Mouse (Mus musculus): ENCODE measurements around the gene Sdhc.

Gene Sdhc

GRCm38 (mm10) chr1:171149974-171150760 lies at the start of gene Sdhc, which contains the start of gene Mpz:
Gene Sdhc (minus strand): TSS chr1:171150603.
Gene Mpz (plus strand): TSS chr1:171150711.
- DNase-seq (ENCODE audit: low spot score) = peak; percentile 97

- no peak for DNase-seq (ENCODE audit: low spot score)
Observed at GRCm38 (mm10) chr1:171199532-171199931, 49.1 kb upstream of the Sdhc start.

GRCm38 (mm10) chr1:171195887-171196397 lies 45.5 kb upstream of the Sdhc start, which contains the start of gene Pcp4l1:
Gene Pcp4l1 (minus strand): TSS chr1:171196268.
- DNase-seq (ENCODE audit: low spot score) = peak; percentile 80

GRCm38 (mm10) chr1:171195046-171195822 lies 44.8 kb upstream of the Sdhc start:
- peak; percentile 33 for DNase-seq (ENCODE audit: low spot score)

- DNase-seq (ENCODE audit: low spot score) = peak; percentile 23
Observed at GRCm38 (mm10) chr1:171193911-171194830, 43.8 kb upstream of the Sdhc start.

GRCm38 (mm10) chr1:171193093-171193840 lies 42.9 kb upstream of the Sdhc start:
- peak; percentile 55 for DNase-seq (ENCODE audit: low spot score)

GRCm38 (mm10) chr1:171192283-171192682 lies 41.9 kb upstream of the Sdhc start:
- DNase-seq (ENCODE audit: low spot score) = no peak

GRCm38 (mm10) chr1:171190832-171191231 lies 40.4 kb upstream of the Sdhc start:
- DNase-seq (ENCODE audit: low spot score) = no peak

- no peak for DNase-seq (ENCODE audit: low spot score)
Observed at GRCm38 (mm10) chr1:171189476-171190114, 39.2 kb upstream of the Sdhc start.

- peak; percentile 39 for DNase-seq (ENCODE audit: low spot score)
Observed at GRCm38 (mm10) chr1:171189046-171189445, 38.6 kb upstream of the Sdhc start.

GRCm38 (mm10) chr1:171187851-171188700 lies 37.7 kb upstream of the Sdhc start:
- DNase-seq (ENCODE audit: low spot score) = peak; percentile 63

GRCm38 (mm10) chr1:171185655-171186054 lies 35.3 kb upstream of the Sdhc start:
- no peak for DNase-seq (ENCODE audit: low spot score)

GRCm38 (mm10) chr1:171184314-171184713 lies 33.9 kb upstream of the Sdhc start:
- no peak for DNase-seq (ENCODE audit: low spot score)

- DNase-seq (ENCODE audit: low spot score) = no peak
Observed at GRCm38 (mm10) chr1:171183620-171184019, 33.2 kb upstream of the Sdhc start.

GRCm38 (mm10) chr1:171183025-171183424 lies 32.6 kb upstream of the Sdhc start:
- DNase-seq (ENCODE audit: low spot score) = no peak

GRCm38 (mm10) chr1:171179487-171180171 lies 29.2 kb upstream of the Sdhc start:
- no peak for DNase-seq (ENCODE audit: low spot score)

- DNase-seq (ENCODE audit: low spot score) = no peak
Observed at GRCm38 (mm10) chr1:171172779-171173178, 22.4 kb upstream of the Sdhc start.

GRCm38 (mm10) chr1:171171138-171171537 lies 20.7 kb upstream of the Sdhc start:
- no peak for DNase-seq (ENCODE audit: low spot score)

- no peak for DNase-seq (ENCODE audit: low spot score)
Observed at GRCm38 (mm10) chr1:171169913-171170312, 19.5 kb upstream of the Sdhc start.

Data from embryo, embryonic 10.5 days (tissue).